Mouse (Mus musculus): Measurements from ENCODE around the gene Asb16.
A peak's percentile ranks its signal among the peaks of the same experiment; 100 is the strongest.

The Asb16 gene

GRCm38 (mm10) chr11:102268520-102269244, at the start of gene Asb16:
TSS of gene Asb16 (plus strand) at chr11:102268743.
- no peak for DNase-seq

- DNase-seq, result peak; percentile 98
These were observed 49.8 kb upstream of the Asb16 start for GRCm38 (mm10) chr11:102218783-102219182.

DNA sequence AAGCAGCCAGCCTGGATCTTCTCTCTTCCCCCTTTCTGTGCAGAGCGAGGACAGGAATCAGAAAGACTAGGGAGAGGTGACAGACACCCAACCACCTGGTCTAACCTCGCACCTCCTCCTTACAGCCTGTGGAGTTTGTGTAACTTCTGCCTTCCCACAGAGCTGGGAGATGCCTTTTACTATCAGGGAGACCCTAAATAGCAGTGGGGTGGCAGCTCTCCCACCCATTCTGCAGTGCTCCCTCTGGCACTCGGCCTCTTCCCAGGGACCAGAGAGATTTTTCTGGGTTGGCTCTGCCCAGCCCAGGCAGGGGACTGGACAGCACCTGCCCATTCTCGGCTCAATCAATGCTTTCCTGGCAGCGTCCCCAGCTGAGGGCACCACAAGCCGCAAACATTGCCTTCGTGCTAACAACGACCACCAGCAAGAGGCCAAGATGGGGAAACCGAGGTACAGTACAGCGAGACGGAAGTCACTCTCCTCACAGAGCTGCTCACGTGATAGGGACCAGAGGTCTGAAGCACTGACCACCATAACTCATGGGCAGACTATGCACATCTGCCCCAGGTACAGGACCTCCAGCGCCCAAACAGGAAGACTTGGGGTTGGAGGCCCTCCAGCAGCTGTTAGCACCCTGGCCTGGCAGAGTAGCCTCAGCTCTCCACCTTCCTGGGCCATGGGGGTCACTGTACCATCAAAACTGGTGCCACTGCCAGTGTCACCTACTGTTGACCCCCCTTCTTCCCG, 49.1 kb upstream of the Asb16 start:
- DNase-seq, result no peak

- no peak for DNase-seq
These were observed 48.6 kb upstream of the Asb16 start for GRCm38 (mm10) chr11:102219994-102220346.

- no peak for DNase-seq
These were observed 48.1 kb upstream of the Asb16 start for GRCm38 (mm10) chr11:102220451-102220850.

GRCm38 (mm10) chr11:102221243-102221953, 47.1 kb upstream of the Asb16 start:
- no peak for DNase-seq

- no peak for DNase-seq
These were observed 46.6 kb upstream of the Asb16 start for GRCm38 (mm10) chr11:102221954-102222351.

DNA sequence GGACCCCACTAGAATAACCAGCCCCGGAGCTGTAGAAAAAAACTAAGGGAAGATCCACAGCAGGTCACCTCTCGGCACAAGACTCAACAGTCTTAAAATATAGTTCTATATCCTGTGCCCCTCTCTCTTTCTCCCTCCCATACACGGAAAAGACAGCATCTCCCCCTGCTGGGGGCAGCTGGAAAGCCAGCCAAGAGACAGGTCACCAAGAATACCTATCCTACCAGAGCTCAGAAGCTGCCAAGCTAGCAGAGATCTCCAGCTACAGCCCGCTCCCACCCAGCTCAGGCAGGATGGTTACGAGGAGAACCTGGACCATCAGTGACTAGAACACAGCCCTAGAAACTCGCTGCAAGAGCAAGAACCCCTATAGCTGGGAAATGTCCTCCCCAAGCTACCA, 45.4 kb upstream of the Asb16 start:
- no peak for DNase-seq

- DNase-seq, result no peak
These were observed 43.9 kb upstream of the Asb16 start for GRCm38 (mm10) chr11:102224686-102225085.

DNA sequence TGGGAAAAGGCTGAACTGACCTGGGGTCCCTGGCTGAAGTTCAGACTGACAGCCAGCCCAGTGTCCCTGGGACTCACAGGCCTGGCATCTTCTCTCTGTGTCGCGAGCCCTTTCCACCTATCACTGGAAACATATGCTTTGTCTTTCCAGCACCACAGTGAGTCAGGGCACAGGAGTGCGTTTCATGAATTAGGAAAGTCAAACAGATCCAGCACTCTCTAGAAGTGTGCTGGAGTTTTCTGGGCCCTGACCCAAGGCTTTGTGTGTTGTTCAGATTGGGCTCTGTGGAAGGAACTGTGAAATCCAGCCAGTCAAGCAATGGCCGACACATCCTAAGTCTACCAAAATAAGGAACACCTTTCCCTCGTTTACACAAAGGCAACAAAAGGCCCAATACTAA, 43.3 kb upstream of the Asb16 start:
- DNase-seq, result no peak

- no peak for DNase-seq
These were observed 42.2 kb upstream of the Asb16 start for GRCm38 (mm10) chr11:102226067-102226978.

- DNase-seq, result no peak
These were observed 41.0 kb upstream of the Asb16 start for GRCm38 (mm10) chr11:102227270-102228190.

GRCm38 (mm10) chr11:102228191-102228545, 40.4 kb upstream of the Asb16 start:
- no peak for DNase-seq

DNA sequence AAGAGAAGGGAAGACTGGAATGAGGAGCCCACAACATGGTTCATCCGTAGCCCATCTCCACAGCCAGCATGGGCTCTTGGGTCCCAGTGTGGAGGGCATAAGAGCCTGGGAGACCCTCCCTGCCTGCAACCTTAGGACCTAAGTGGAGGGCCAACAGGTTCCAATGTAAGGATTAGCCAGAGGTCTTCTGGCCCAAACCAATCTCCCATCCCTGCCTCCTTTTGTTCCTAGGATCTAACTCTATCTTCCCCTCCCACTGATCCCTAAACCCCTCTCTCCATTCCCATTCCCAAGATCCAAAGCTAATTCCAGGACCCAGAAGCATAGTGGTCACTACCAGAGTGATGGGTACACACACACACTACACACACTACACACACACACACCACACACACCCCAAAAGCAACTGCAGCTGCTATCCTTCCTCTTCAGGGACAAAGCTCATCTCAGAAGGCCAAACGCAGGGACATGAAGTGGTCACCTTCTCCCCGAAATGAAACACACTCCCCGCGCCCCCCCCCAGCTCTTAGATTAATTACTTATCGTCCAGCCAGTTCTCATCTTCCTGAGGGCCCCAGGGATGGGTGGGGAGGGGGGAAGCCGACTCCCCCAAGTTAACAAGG, 39.8 kb upstream of the Asb16 start:
- no peak for DNase-seq

GRCm38 (mm10) chr11:102229331-102229953, 39.1 kb upstream of the Asb16 start:
- no peak for DNase-seq

DNA sequence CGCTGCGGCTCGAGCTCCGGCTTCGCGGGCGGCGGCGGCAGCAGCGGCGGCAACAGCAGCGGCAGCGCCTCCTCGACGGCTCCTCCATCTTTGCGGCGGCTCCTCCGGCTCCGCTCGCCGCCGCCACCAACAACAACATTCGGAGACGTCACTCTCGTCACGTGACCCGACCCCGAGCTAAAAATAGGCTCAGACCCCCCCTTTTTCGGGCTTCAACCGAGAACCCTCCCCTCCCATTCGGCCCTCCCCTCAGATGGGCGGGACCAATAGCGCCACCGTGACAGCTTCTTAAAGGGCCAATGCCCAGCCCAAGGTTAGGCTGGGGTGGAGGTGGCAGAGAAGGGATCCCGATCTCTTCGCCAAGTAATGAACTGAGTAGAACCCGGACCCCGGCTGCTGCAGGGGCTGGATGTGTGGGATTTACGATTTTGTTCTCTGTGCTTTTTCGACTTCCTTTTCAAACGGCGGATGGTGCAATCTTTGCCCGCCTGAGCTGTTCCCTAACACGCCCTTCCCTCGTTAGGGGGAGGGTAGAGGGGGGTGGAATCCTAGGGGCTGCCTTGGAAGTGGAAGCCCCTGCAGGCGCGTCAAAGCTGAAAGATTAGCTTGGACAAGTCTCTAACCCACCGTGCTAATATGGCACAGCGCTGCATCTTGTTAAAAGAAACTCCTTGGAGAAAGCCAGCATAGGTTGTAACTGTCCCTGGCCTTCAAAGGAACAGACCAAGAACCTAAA, 38.4 kb upstream of the Asb16 start, which contains the start of gene Hdac5:
TSS of gene Hdac5 (minus strand) at position 161 of the 736 bp plus-strand sequence.
- peak; percentile 98 for DNase-seq

DNA sequence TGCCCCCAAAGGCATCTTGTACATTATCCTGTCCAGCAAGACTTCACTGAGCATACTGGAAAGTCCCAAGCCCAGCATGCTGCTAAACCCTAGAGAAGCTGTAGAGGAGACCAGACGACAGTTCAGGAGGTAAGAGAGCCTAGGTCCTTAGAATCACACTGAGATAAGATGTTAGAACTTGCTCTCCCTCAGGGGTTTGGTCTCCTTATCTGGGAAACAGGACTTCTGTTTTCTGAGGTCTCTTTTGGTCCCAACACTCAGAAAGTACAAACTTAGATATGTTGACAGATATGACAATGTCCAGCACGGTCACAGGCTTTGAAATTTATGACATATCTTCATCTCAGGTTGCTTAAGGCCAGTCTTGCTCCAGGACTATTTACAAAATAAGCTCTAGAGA, 32.5 kb upstream of the Asb16 start:
- no peak for DNase-seq

GRCm38 (mm10) chr11:102240636-102241035, 27.9 kb upstream of the Asb16 start:
- no peak for DNase-seq

- no peak for DNase-seq
These were observed 27.3 kb upstream of the Asb16 start for GRCm38 (mm10) chr11:102241246-102241645.

GRCm38 (mm10) chr11:102241874-102242273, 26.7 kb upstream of the Asb16 start:
- no peak for DNase-seq

Measured in layer of hippocampus, adult 9-11 months (tissue).